Mouse (Mus musculus): Measurements from ENCODE around the gene Zc3hav1. TPM values are rescaled to one million over a fixed set of nuclear protein-coding genes. Genes with fewer than 3 reads are reported as not detected.

The Zc3hav1 gene
- polyA plus RNA-seq, 1 experiment from 2014 or later: 8.0 TPM

DNA sequence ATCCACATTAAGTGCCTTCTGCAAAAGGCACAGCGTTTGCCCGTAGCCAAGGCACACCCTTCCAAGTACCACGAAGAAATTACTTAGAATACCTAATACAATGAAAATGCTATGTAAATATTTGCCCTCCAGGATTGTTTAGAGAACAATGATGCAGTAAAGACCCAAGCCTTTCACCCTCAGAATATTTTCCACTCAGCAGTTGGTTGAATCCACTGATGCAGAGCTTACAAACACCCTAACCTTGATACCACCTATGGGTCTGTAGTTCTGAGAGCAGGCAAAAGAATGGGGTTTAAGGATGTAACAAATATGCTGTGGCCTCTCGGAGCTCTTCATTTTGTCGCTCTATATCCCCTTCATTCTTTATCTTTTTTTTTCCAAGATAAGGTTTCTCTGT, 6.5 kb downstream of the Zc3hav1 start:
- no peaks in the 10 kb centered on the region for H3K9me3 ChIP-seq
- WGBS: 57% methylated on average over 5 of the region's 5 CpGs
- no peak overlapping the region for H3K27ac ChIP-seq
- no peak overlapping the region for H3K4me3 ChIP-seq
- H3K36me3 ChIP-seq: no peaks in the 10 kb centered on the region
- peaks cover 24% of the 10 kb centered on the region for H3K27me3 ChIP-seq (ENCODE audit: insufficient read depth, poor library complexity, severe bottlenecking)
- no peak for DNase-seq (ENCODE audit: low spot score)
- H3K4me1 ChIP-seq: peaks cover 6% of the 10 kb centered on the region

DNA sequence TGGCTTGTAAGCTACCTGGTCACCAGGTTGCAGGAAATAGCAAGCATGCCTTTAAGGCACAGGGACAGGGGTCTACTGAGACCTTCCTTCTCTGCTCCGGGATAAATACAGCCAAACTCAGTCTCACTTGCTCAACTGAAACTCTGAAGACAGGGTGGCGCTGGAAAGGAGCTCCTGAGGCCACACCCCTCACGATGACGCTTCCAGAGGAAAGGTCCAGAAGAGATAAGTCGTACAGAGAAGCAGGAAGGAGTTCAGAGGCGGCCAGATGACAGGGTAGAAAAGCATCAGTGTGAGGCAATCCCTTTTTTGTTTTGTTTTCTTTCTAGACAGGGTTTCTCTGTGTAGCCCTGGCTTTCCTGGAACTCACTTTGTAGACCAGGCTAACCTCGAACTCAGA, 8.6 kb downstream of the Zc3hav1 start:
- no peaks in the 10 kb centered on the region for H3K9me3 ChIP-seq
- H3K36me3 ChIP-seq: no peaks in the 10 kb centered on the region
- H3K27me3 ChIP-seq (ENCODE audit: insufficient read depth, poor library complexity, severe bottlenecking): peaks cover 4% of the 10 kb centered on the region
- no peak overlapping the region; the same call in 1 of the 2 replicates for H3K4me3 ChIP-seq
- no peak overlapping the region for H3K27ac ChIP-seq
- WGBS: 31% methylated on average over 7 of the region's 7 CpGs
- H3K4me1 ChIP-seq: peaks cover 13% of the 10 kb centered on the region
- DNase-seq (ENCODE audit: low spot score): peak; percentile 91

DNA sequence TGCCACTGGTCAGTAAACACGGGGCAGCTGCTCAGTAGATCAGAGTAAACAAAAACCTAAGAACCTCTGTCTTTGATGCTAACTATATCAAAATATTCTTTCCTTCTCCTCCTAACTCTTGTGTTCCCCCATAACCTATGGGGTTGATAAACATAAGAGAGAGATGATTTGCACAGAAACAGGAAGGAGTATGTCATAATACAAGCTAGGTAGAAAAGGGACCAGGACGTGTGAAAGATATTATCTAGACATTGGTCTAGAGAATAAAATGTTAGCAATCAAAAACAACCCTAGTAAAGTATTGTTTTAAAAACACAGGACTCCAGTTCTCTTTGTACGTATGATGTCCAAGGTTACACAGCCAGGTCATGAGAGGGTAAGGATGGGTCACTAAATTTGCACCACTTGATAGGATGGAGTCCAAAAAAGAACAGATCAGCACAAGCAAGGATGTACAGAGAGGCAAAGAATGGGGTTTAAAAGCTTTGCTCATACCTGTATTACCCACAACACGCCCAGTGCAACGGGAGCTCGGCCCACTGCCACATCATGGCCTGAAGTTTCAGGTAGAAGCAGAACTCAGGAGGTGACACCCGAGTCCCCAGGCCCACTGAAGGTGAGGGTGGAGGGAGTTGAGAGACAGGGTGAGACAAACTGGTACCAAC, 10.3 kb downstream of the Zc3hav1 start:
- 79% methylated on average over 7 of the region's 7 CpGs for WGBS

DNA sequence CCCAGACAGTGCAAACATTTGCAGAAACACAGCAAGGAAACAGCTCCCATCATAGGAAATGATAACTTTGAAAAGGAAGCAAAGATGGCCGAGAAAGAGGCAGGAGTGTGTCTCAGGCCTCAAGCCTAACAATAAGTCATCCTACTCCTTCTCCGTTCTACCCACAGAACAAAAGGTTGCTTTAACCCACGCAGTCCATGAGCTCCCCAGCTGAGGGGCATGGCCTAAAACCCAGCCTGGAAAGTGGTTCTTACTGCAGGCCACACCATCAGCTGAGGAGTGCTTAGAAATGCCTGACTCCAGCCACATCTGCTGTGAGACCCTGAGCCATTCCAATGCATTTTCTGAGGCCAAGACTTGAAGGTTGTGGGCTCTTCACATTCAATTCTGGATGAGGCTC, 10.8 kb downstream of the Zc3hav1 start:
- Histone ChIP-seq H3K9me3 (no peaks in the 10 kb centered on the region), H3K27ac (0 out of 2 replicates have a peak overlapping the region, but pooled peaks have one; percentile 78), H3K36me3 (no peaks in the 10 kb centered on the region), H3K4me1 (peaks cover 13% of the 10 kb centered on the region), H3K4me3 (no peak overlapping the region), H3K27me3 (ENCODE audit: insufficient read depth, poor library complexity, severe bottlenecking) (no peaks in the 10 kb centered on the region)
- WGBS: 50% methylated on average over 3 of the region's 3 CpGs
- DNase-seq (ENCODE audit: low spot score): no peak

More for the DNA sequence above, 10.3 kb downstream of the Zc3hav1 start:
- DNase-seq (ENCODE audit: low spot score): no peak
- Histone ChIP-seq H3K27me3 (ENCODE audit: insufficient read depth, poor library complexity, severe bottlenecking) (no peaks in the 10 kb centered on the region), H3K9me3 (no peaks in the 10 kb centered on the region), H3K36me3 (no peaks in the 10 kb centered on the region), H3K27ac (0 out of 2 replicates have a peak overlapping the region, but pooled peaks have one; percentile 78), H3K4me3 (no peak overlapping the region), H3K4me1 (peaks cover 13% of the 10 kb centered on the region)

DNA sequence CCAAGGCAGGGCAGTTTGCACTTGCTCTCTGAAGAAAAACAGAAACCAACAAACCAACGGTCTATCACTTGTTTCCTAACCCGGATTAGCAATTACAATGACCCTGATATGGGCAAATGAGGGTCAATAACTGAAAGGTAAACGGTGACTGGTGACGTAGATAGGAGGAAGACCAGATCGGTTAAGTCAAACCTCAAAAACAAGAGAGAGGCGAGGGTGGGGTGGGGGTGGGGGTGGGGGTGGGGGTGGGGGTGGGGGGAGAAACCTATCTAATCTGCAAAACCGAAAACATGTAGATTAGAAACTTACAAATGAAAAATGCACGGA, 11.8 kb downstream of the Zc3hav1 start:
- no peaks in the 10 kb centered on the region for H3K36me3 ChIP-seq
- H3K27ac ChIP-seq: 0 out of 2 replicates have a peak overlapping the region, but pooled peaks have one; percentile 78
- peaks cover 13% of the 10 kb centered on the region for H3K4me1 ChIP-seq
- H3K9me3 ChIP-seq: no peaks in the 10 kb centered on the region
- H3K4me3 ChIP-seq: no peak overlapping the region
- WGBS: 43% methylated on average over 8 of the region's 8 CpGs
- no peaks in the 10 kb centered on the region for H3K27me3 ChIP-seq (ENCODE audit: insufficient read depth, poor library complexity, severe bottlenecking)
- no peak for DNase-seq (ENCODE audit: low spot score)

DNA sequence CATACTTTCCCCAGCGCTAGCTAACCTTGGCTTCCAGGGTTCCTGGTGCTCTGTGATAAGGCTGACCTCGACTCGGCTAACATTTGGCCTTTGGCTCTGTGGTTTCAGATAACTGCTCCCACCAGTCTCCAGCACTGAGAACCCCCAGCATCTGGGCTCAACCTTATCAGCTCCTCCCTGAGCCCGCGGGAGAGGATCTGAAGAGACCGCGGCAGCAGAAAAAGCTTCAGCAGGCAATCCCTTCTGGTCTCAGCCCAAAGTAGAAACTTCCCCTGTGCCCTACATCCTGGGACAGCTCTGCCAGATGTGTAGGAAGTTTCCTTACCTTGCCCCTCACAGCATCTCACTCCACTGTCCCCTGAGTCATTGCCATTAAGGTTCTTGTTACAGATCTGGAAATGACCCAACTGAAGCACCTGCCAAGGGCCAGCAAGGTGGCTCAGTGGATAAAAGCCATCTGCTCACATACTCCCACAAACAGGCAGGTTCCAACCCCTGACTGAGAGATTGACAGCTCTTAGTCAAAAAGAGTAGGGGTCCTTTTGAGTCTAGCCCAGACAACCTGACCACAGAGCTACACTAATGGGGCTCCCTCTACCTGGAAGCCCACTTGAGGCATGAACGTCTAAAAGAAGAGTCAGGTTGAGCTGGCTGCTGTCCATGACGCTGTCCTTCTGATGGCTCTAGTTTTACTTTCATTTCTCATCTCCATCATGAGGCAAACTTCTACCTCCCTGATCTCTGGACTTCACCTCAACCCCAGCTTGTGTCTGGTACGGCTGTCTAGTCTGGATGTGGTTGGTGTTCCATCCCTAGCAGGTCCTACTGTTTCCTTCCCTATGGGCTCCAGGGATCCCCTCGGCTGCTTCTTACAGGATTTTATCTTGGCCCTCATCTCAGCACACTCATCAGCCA, 12.4 kb downstream of the Zc3hav1 start:
- H3K9me3 ChIP-seq: no peaks in the 10 kb centered on the region
- peak; percentile 93 for DNase-seq (ENCODE audit: low spot score)
- H3K4me1 ChIP-seq: peaks cover 13% of the 10 kb centered on the region
- no peaks in the 10 kb centered on the region for H3K36me3 ChIP-seq
- peak overlapping the region; percentile 39 for H3K4me3 ChIP-seq
- H3K27me3 ChIP-seq (ENCODE audit: insufficient read depth, poor library complexity, severe bottlenecking): no peaks in the 10 kb centered on the region
- WGBS: 17% methylated on average over 11 of the region's 11 CpGs
- H3K27ac ChIP-seq: peak overlapping the region; percentile 69

DNA sequence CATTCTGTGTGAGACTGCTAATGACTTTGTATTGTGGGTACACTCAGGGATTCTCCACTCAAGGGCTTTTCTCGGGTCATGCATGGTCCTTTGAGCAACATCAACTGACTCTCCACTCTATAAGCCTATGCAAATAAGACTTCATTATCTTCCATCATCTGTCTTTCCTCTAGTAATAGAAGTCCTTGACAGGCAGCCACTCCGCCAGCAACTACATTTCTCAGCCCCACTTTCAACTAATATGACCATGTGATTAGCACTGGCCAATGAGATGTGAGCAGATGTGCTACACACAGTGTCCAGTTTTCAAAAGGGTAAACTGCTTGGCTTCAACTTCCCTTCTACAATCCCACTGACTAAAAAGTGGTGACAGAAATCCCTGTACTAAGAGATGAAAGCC, 15.3 kb downstream of the Zc3hav1 start:
- no peak for DNase-seq (ENCODE audit: low spot score)
- no peaks in the 10 kb centered on the region for H3K27me3 ChIP-seq (ENCODE audit: insufficient read depth, poor library complexity, severe bottlenecking)
- H3K4me3 ChIP-seq: no peak overlapping the region
- peaks cover 13% of the 10 kb centered on the region for H3K4me1 ChIP-seq
- H3K27ac ChIP-seq: no peak overlapping the region
- 0 out of 2 replicates have a peak, but pooled peaks cover 7% of the 10 kb centered on the region for H3K36me3 ChIP-seq
- no peaks in the 10 kb centered on the region for H3K9me3 ChIP-seq
- WGBS: 69% methylated on average over 2 of the region's 2 CpGs

DNA sequence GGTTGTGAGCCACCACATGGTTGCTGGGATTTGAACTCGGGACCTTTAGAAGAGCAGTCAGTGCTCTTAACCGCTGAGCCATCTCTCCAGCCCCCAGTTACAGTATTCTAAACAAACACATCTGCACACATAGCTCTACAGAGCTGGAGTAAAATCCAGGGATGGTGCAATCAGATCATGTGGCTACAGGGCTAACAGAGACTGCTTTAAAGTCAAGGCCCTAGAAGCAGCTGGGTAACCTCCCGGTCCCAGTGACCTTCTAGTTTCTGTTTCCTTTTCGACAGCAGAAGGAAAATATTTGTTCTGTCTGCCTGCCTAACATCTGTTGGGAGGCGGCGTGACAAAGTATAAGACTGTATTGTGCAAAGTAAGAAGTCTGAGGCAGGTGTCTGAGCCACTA, 16.5 kb downstream of the Zc3hav1 start:
- no peak for DNase-seq (ENCODE audit: low spot score)
- Histone ChIP-seq H3K36me3 (0 out of 2 replicates have a peak, but pooled peaks cover 7% of the 10 kb centered on the region), H3K9me3 (no peaks in the 10 kb centered on the region), H3K27me3 (ENCODE audit: insufficient read depth, poor library complexity, severe bottlenecking) (no peaks in the 10 kb centered on the region), H3K4me3 (no peak overlapping the region), H3K27ac (no peak overlapping the region), H3K4me1 (peaks cover 10% of the 10 kb centered on the region)
- WGBS: 86% methylated on average over 6 of the region's 6 CpGs

DNA sequence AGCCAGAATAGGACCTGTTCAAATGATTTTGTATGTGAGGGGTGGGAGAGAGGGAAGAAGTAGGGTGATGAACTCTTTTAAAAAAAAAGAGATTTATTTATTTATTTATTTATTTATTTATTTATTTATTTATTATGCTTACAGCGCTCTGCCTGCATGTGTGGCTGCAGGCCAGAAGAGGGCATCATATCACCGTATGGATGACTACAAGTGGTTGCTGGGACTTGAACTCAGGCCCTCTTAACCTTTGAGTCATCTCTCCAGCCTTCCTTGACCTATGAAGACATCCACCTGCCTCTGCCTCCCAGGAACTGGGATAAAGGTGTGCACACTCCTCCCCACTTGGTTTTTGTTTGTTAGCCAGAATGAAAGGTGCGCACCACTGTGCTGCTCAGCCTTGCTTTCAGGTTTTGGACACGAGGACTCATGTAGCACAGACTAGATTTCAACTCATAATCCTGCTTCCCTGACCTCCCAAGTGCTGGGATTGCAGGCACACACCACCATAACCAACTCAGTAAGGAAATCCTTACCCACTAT, 17.2 kb downstream of the Zc3hav1 start:
- H3K9me3 ChIP-seq: no peaks in the 10 kb centered on the region
- H3K4me3 ChIP-seq: no peak overlapping the region
- 87% methylated on average over 4 of the region's 4 CpGs for WGBS
- H3K36me3 ChIP-seq: peaks cover 9% of the 10 kb centered on the region; the same call in 1 of the 2 replicates
- no peak overlapping the region for H3K27ac ChIP-seq
- no peaks in the 10 kb centered on the region for H3K27me3 ChIP-seq (ENCODE audit: insufficient read depth, poor library complexity, severe bottlenecking)
- peaks cover 8% of the 10 kb centered on the region for H3K4me1 ChIP-seq
- DNase-seq (ENCODE audit: low spot score): no peak

DNA sequence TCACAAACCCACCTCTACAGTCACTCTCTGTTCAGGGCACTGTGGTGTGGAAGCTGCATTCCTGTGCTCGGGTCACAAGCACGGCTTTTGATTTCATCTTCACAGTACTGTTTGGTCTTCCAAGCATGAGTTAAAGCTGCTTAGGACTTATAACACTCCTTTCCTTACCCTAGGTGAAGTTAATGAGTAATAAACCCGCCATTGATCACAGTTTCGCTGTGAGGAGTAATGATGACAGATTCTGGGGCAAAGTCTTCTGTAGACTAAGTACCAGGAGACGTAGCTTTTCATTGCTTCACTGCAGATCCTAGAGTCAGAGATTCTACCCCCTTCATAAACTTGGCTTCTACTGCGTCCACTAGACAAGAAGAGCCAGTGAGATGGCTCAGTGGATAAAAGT, 19.1 kb downstream of the Zc3hav1 start:
- no peaks in the 10 kb centered on the region for H3K9me3 ChIP-seq
- no peaks in the 10 kb centered on the region for H3K27me3 ChIP-seq (ENCODE audit: insufficient read depth, poor library complexity, severe bottlenecking)
- DNase-seq (ENCODE audit: low spot score): no peak
- H3K4me1 ChIP-seq: no peaks in the 10 kb centered on the region
- 84% methylated on average over 6 of the region's 6 CpGs for WGBS
- no peak overlapping the region for H3K27ac ChIP-seq
- peaks cover 13% of the 10 kb centered on the region; the same call in 1 of the 2 replicates for H3K36me3 ChIP-seq
- H3K4me3 ChIP-seq: no peak overlapping the region

DNA sequence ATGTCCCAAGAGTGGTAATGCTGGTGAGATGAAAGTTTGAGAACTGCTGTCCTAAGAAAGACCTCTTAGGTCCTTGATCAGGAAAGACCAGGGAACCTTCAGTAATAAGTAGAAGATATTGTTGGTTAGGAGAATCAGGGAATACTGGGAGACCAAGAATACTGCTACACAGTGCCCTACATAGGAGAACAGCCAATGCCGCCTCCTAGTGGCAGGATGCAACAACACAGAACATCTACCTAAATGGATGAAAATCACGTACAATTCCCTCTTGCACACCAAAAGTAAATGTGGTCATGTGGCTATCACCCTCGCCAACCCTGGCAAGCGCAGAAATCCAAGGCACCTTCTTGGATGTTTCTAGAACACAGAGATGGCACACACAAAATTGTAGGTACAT, 27.8 kb downstream of the Zc3hav1 start:
- H3K36me3 ChIP-seq: peaks cover 5% of the 10 kb centered on the region; the same call in 1 of the 2 replicates
- 33% methylated on average over 4 of the region's 4 CpGs for WGBS
- no peaks in the 10 kb centered on the region for H3K4me1 ChIP-seq
- no peaks in the 10 kb centered on the region for H3K27me3 ChIP-seq (ENCODE audit: insufficient read depth, poor library complexity, severe bottlenecking)
- H3K27ac ChIP-seq: no peak overlapping the region
- no peak overlapping the region for H3K4me3 ChIP-seq
- peak; percentile 80 for DNase-seq (ENCODE audit: low spot score)
- H3K9me3 ChIP-seq: no peaks in the 10 kb centered on the region

DNA sequence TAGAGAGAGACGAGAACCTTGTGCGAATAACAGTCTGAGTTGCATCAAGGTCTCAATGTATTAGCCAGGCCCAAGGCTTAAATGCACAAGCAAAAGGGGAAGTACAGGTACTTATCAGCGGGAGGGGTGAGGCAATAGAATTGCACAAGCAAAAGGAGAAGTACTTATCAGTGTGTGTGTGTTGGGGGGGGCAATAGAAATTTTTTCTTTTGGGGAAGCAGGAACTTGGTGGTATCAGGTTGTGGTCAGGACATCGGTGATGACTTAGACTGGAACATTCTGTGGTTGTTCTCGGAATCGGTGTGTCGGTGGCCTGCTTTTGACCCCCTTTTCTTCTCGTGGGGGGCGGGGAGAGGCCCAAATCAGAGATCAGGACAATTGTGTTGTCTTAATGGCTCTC, 33.8 kb downstream of the Zc3hav1 start:
- no peaks in the 10 kb centered on the region for H3K4me1 ChIP-seq
- H3K4me3 ChIP-seq: no peak overlapping the region
- no peaks in the 10 kb centered on the region for H3K27me3 ChIP-seq (ENCODE audit: insufficient read depth, poor library complexity, severe bottlenecking)
- H3K36me3 ChIP-seq: peaks cover 12% of the 10 kb centered on the region; the same call in 1 of the 2 replicates
- H3K27ac ChIP-seq: no peak overlapping the region
- no peaks in the 10 kb centered on the region for H3K9me3 ChIP-seq
- 89% methylated on average over 9 of the region's 9 CpGs for WGBS
- no peak for DNase-seq (ENCODE audit: low spot score)

DNA sequence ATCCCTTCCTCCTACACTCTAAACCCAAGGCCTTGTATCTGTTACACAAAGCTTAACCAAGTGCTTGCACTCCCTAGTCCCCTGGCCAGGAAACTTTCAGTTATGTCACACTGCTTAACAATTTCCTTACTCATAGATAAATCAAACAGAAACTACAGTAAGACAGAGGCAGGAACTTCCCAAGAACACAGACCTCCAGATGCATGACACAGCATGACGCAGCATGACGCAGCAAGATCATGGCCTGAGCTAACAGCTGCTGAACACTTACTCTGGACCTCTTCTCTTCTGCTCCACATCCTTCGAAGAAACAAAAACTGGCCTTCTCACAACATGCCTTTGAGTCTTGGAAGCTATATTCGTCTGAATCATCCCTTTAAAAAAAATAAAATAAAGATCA, 38.4 kb downstream of the Zc3hav1 start:
- H3K4me3 ChIP-seq: no peak overlapping the region
- no peak overlapping the region for H3K27ac ChIP-seq

More for the DNA sequence above, 38.4 kb downstream of the Zc3hav1 start:
- WGBS: 74% methylated on average over 4 of the region's 4 CpGs
- peak; percentile 83 for DNase-seq (ENCODE audit: low spot score)
- Histone ChIP-seq H3K9me3 (no peaks in the 10 kb centered on the region), H3K36me3 (peaks cover 9% of the 10 kb centered on the region; the same call in 1 of the 2 replicates), H3K27me3 (ENCODE audit: insufficient read depth, poor library complexity, severe bottlenecking) (no peaks in the 10 kb centered on the region), H3K4me1 (no peaks in the 10 kb centered on the region)
